Mouse (Mus musculus) CH12.LX (cell line): Measurements from ENCODE around the gene Col25a1. TPM values are rescaled to one million over a fixed set of nuclear protein-coding genes. Genes with fewer than 3 reads are reported as not detected.

ENCODE experiments used
- DNase-seq: peaks from one replicate; pipeline ENCODE4 v3.0.0-alpha.2; 2013; ENCODE audit errors: extremely low read depth
- H3K27ac ChIP-seq: 2 replicates; pipeline ENCODE4 v1.5.1; 2012; ENCODE audit warnings: low read depth, mild to moderate bottlenecking, control low read depth, moderate library complexity; ENCODE audit not compliant: insufficient read depth
- H3K27me3 ChIP-seq: replicated peaks from 2 replicates; pipeline ENCODE3; 2012; ENCODE audit warnings: inconsistent platforms
- H3K36me3 ChIP-seq, 2 experiments: replicated peaks in 1 of 2; 2 replicates each; pipeline versions ENCODE3 to v1.6.1; 2012; ENCODE audit warnings: inconsistent platforms in 1 of 2, low read length in 1 of 2, mild to moderate bottlenecking in 1 of 2, mixed read lengths in 1 of 2, moderate library complexity in 1 of 2; ENCODE audit not compliant: control insufficient read depth in 1 of 2, insufficient read depth in 1 of 2
- H3K4me1 ChIP-seq, 2 experiments: 2 replicates each; pipeline ENCODE4 v1.6.1; 2012; ENCODE audit warnings: inconsistent platforms in 1 of 2, moderate library complexity in 1 of 2; ENCODE audit not compliant: insufficient read depth in 2 of 2, control insufficient read depth in 1 of 2
- H3K4me2 ChIP-seq: 2 replicates; pipeline ENCODE4 v1.6.1; 2012; ENCODE audit warnings: low read depth, mild to moderate bottlenecking, control low read depth; ENCODE audit not compliant: poor library complexity, insufficient read depth, severe bottlenecking
- H3K4me3 ChIP-seq, 3 experiments: fragments of 150-350 bp in 1 of 3; sonication (generic) in 1 of 3; replicated peaks in 1 of 3; 2 replicates each; pipeline versions ENCODE3 to v1.5.1; 2011 to 2012; ENCODE audit warnings: low read depth in 2 of 3, low read length in 2 of 3, mild to moderate bottlenecking in 2 of 3, moderate library complexity in 2 of 3, control low read depth in 1 of 3, improper control_type of control experiment in 1 of 3, inconsistent platforms in 1 of 3, mixed read lengths in 1 of 3; ENCODE audit not compliant: poor library complexity in 1 of 3
- H3K79me2 ChIP-seq: replicated peaks from 2 replicates; pipeline ENCODE4 v1.6.1; 2012; ENCODE audit warnings: mild to moderate bottlenecking, moderate library complexity; ENCODE audit not compliant: control insufficient read depth, poor library complexity, insufficient read depth, severe bottlenecking; ENCODE audit errors: extremely low read depth
- H3K9ac ChIP-seq: 2 replicates; pipeline ENCODE4 v1.6.1; 2012; ENCODE audit warnings: low read depth, mild to moderate bottlenecking, control low read depth, moderate library complexity; ENCODE audit not compliant: insufficient read depth
- H3K9me3 ChIP-seq: replicated peaks from 2 replicates; pipeline ENCODE3; 2012; ENCODE audit warnings: low read length, inconsistent platforms, mixed read lengths
- BHLHE40 ChIP-seq: IDR thresholded peaks from 2 replicates; pipeline ENCODE4 v1.6.1; 2011; ENCODE audit warnings: mild to moderate bottlenecking, low read depth, low read length, improper control_type of control experiment
- CHD1 ChIP-seq: IDR thresholded peaks from 2 replicates; pipeline ENCODE4 v1.6.1; 2012; ENCODE audit warnings: low read depth, low read length, improper control_type of control experiment, inconsistent platforms
- CHD2 ChIP-seq: IDR thresholded peaks from 2 replicates; pipeline ENCODE4 v1.6.1; 2011; ENCODE audit warnings: low read length, improper control_type of control experiment
- CTCF ChIP-seq, 2 experiments: IDR thresholded peaks in 1 of 2; conservative IDR thresholded peaks in 1 of 2; 2 replicates each; pipeline ENCODE4 v1.5.1; 2011 to 2012; ENCODE audit warnings: low read depth in 2 of 2, low read length in 2 of 2, improper control_type of control experiment in 1 of 2, inconsistent platforms in 1 of 2, mild to moderate bottlenecking in 1 of 2, moderate library complexity in 1 of 2
- E2F4 ChIP-seq: IDR thresholded peaks from 2 replicates; pipeline ENCODE4 v1.6.1; 2011; ENCODE audit warnings: low read depth, low read length, improper control_type of control experiment; ENCODE audit not compliant: insufficient replicate concordance
- EP300 ChIP-seq: IDR thresholded peaks from 2 replicates; pipeline ENCODE4 v1.6.1; 2011; ENCODE audit warnings: low read length, improper control_type of control experiment
- ETS1 ChIP-seq: conservative IDR thresholded peaks from 2 replicates; pipeline ENCODE4 v1.6.1; 2012; ENCODE audit warnings: low read depth, mild to moderate bottlenecking, inconsistent platforms, low read length, improper control_type of control experiment, moderate library complexity
- HCFC1 ChIP-seq: IDR thresholded peaks from 2 replicates; pipeline ENCODE4 v1.6.1; 2012; ENCODE audit warnings: low read depth, mild to moderate bottlenecking, inconsistent platforms, low read length, improper control_type of control experiment
- IRF4 ChIP-seq: IDR thresholded peaks from 2 replicates; pipeline ENCODE4 v1.6.1; 2014; ENCODE audit warnings: low read depth, mild to moderate bottlenecking, inconsistent platforms, low read length, improper control_type of control experiment
- KAT2A ChIP-seq: IDR thresholded peaks from 2 replicates; pipeline ENCODE4 v1.6.1; 2012; ENCODE audit warnings: low read length, improper control_type of control experiment, inconsistent platforms; ENCODE audit not compliant: insufficient replicate concordance
- MAFK ChIP-seq: IDR thresholded peaks from 2 replicates; pipeline ENCODE4 v1.6.1; 2011; ENCODE audit warnings: low read length, improper control_type of control experiment; ENCODE audit not compliant: insufficient replicate concordance
- MAX ChIP-seq: IDR thresholded peaks from 2 replicates; pipeline ENCODE4 v1.6.1; 2011; ENCODE audit warnings: low read length, improper control_type of control experiment
- MAZ ChIP-seq: IDR thresholded peaks from 2 replicates; pipeline ENCODE4 v1.6.1; 2012; ENCODE audit warnings: low read depth, mild to moderate bottlenecking, inconsistent platforms, low read length, improper control_type of control experiment, moderate library complexity
- MEF2A ChIP-seq: IDR thresholded peaks from 2 replicates; pipeline ENCODE4 v1.6.1; 2014; ENCODE audit warnings: low read depth, mild to moderate bottlenecking, inconsistent platforms, low read length, improper control_type of control experiment, borderline replicate concordance
- NELFE ChIP-seq: IDR thresholded peaks from 2 replicates; pipeline ENCODE4 v1.6.1; 2011; ENCODE audit warnings: low read depth, low read length, improper control_type of control experiment
- POLR2A ChIP-seq: IDR thresholded peaks from 2 replicates; pipeline ENCODE4 v1.6.1; 2011; ENCODE audit warnings: low read depth, mild to moderate bottlenecking, improper control_type of control experiment, low read length
- POLR2AphosphoS2 ChIP-seq: IDR thresholded peaks from 2 replicates; pipeline ENCODE4 v1.6.1; 2011; ENCODE audit warnings: low read depth, low read length, improper control_type of control experiment
- RCOR1 ChIP-seq: conservative IDR thresholded peaks from 2 replicates; pipeline ENCODE4 v1.6.1; 2012; ENCODE audit warnings: low read depth, mild to moderate bottlenecking, inconsistent platforms, low read length, improper control_type of control experiment
- SIN3A ChIP-seq: IDR thresholded peaks from 2 replicates; pipeline ENCODE4 v1.6.1; 2012; ENCODE audit warnings: low read length, improper control_type of control experiment, inconsistent platforms
- SMC3 ChIP-seq: IDR thresholded peaks from 2 replicates; pipeline ENCODE4 v1.6.1; 2011; ENCODE audit warnings: low read depth, low read length, improper control_type of control experiment
- TBP ChIP-seq: conservative IDR thresholded peaks from 2 replicates; pipeline ENCODE4 v1.6.1; 2011; ENCODE audit warnings: low read depth, low read length, improper control_type of control experiment
- TCF12 ChIP-seq: IDR thresholded peaks from 2 replicates; pipeline ENCODE4 v1.6.1; 2014; ENCODE audit warnings: low read depth, mild to moderate bottlenecking, inconsistent platforms, low read length, improper control_type of control experiment
- USF2 ChIP-seq: conservative IDR thresholded peaks from 2 replicates; pipeline ENCODE4 v1.6.1; 2011; ENCODE audit warnings: low read depth, low read length, improper control_type of control experiment
- ZC3H11A ChIP-seq: IDR thresholded peaks from 2 replicates; pipeline ENCODE4 v1.6.1; 2012; ENCODE audit warnings: low read depth, mild to moderate bottlenecking, inconsistent platforms, low read length, improper control_type of control experiment
- ZMIZ1 ChIP-seq: IDR thresholded peaks from 2 replicates; pipeline ENCODE4 v1.6.1; 2012; ENCODE audit warnings: low read depth, mild to moderate bottlenecking, inconsistent platforms, low read length, improper control_type of control experiment
- dilution Hi-C: fragments of 300-500 bp; cut with MboI; formaldehyde crosslinking; loops from 2 replicates; pipeline ENCODE4 v1.14.3; 2020; ENCODE audit warnings: low sequenced_read_pairs; ENCODE audit not compliant: extremely low pct_unique_long_range_greater_than_20kb, extremely low pct_ligation_motif_present
- in situ Hi-C: fragments of 300-500 bp; cut with MboI; formaldehyde crosslinking; loops from 3 replicates; pipeline ENCODE4 v1.14.3; 2019; ENCODE audit warnings: low sequenced_read_pairs, low pct_ligation_motif_present, low pct_unique_long_range_greater_than_20kb, mixed read lengths
- polyA plus RNA-seq: library from polyadenylated mRNA; unstranded; fragments of >175 nt; gene quantifications from 2 replicates; pipeline ENCODE4 v1.2.1, GENCODE M21; 2012; ENCODE audit warnings: low read depth; ENCODE audit not compliant: insufficient read length
- total RNA-seq, 2 experiments: library from RNA; depleted of rRNA; stranded (reverse); fragments of 300-350 nt in 1 of 2; fragments of >200 nt in 1 of 2; gene quantifications; 2 replicates each; pipeline ENCODE4 v1.2.3; 2012 to 2014

Gene Col25a1
- total and polyA plus RNA-seq, 3 experiments: not detected

GRCm38 (mm10) chr3:130330556-130330950, 199.3 kb downstream of the Col25a1 start:
- H3K4me3 ChIP-seq: no peak overlapping the region
- in situ Hi-C loops: no loop called here
- no peaks in the 10 kb centered on the region for H3K9me3 ChIP-seq
- no peaks in the 10 kb centered on the region for H3K79me2 ChIP-seq
- dilution Hi-C loops: no loop called here
- no peaks in the 10 kb centered on the region for H3K36me3 ChIP-seq
- no peak for DNase-seq
- H3K4me2 ChIP-seq: no peak overlapping the region
- TF ChIP-seq MEF2A: no peak
- no peak for TF ChIP-seq USF2
- TF ChIP-seq MAFK: no peak
- no peak for TF ChIP-seq TCF12
- TF ChIP-seq ZMIZ1: no peak
- no peak for TF ChIP-seq MAX
- TF ChIP-seq HCFC1: no peak
- no peak for TF ChIP-seq CTCF (conservative IDR thresholded peaks at IDR 0.05 in 1 of 2, IDR thresholded peaks at IDR 0.05 in 1 of 2; ENCODE audit: low read depth in 2 of 2, low read length in 2 of 2)
- TF ChIP-seq TBP: no peak
- TF ChIP-seq CHD1: no peak
- no peak for TF ChIP-seq KAT2A
- TF ChIP-seq CHD2: no peak
- no peak for TF ChIP-seq SIN3A
- H3K4me1 ChIP-seq: peaks cover 0 to 19% of the 10 kb centered on the region in 2 experiments; a peak in 2 of 4 replicates
- no peak overlapping the region for H3K9ac ChIP-seq
- no peaks in the 10 kb centered on the region for H3K27me3 ChIP-seq
- no peak overlapping the region for H3K27ac ChIP-seq

DNA sequence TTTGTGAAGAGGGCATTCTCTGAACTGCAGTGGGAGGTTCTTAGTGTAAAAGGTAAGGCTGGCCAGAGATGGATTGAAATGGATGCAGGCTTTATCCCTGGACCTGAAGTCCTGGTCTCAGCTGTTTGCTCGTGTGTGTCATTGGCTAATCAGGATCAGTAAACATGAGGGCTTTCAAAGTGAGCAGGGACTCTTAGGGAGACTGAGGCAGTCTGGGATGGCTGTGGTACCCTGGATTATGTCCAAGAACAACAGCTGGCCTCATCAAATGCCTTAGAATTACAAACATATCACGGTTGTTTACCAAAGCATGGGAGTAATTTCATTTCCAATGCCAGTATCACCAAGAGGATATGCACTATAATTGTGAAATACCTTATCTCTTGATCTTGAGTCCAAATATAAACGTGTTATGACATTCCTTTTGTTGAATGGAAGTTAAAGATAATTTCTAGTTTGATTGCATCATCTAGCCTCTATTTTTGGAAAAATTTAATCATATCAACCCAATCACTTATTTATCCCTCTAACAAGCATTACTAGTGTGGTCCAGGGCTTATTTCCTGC, 201.1 kb downstream of the Col25a1 start:
- Histone ChIP-seq H3K4me3 (no peak overlapping the region), H3K36me3 (no peaks in the 10 kb centered on the region), H3K27me3 (no peaks in the 10 kb centered on the region), H3K4me2 (no peak overlapping the region), H3K9me3 (no peaks in the 10 kb centered on the region), H3K9ac (no peak overlapping the region), H3K4me1 (0 out of 4 replicates have a peak, but pooled peaks cover 0 to 2% of the 10 kb centered on the region in 2 experiments), H3K27ac (no peak overlapping the region), H3K79me2 (no peaks in the 10 kb centered on the region)
- in situ Hi-C loops (no loop called here), dilution Hi-C loops (no loop called here)
- TF ChIP-seq POLR2A (no peak), ZC3H11A (no peak), SIN3A (no peak), MAZ (no peak), POLR2AphosphoS2 (no peak), RCOR1 (no peak), IRF4 (no peak), BHLHE40 (no peak), CTCF (conservative IDR thresholded peaks at IDR 0.05 in 1 of 2, IDR thresholded peaks at IDR 0.05 in 1 of 2; ENCODE audit: low read depth in 2 of 2, low read length in 2 of 2) (no peak), EP300 (no peak), NELFE (no peak), E2F4 (no peak), MAX (no peak), ETS1 (no peak), MEF2A (no peak), CHD1 (no peak), SMC3 (no peak)
- no peak for DNase-seq
